Mouse (Mus musculus) bone marrow macrophage, adult 2 months (primary cell): ENCODE measurements at regions not wholly inside any gene's neighbourhood (a gene's known extent, or its start where the extent isn't known, plus 50 kb on each side); places are given as distances from the start of the nearest gene placed in this dataset.

Source experiments
- CTCF ChIP-seq: IDR thresholded peaks from 2 replicates; pipeline ENCODE4 v1.5.1; 2012; ENCODE audit warnings: low read depth, mild to moderate bottlenecking, low read length, moderate library complexity
- POLR2A ChIP-seq: IDR thresholded peaks from 2 replicates; pipeline ENCODE4 v1.6.1; 2012; ENCODE audit warnings: mild to moderate bottlenecking, low read depth, low read length, borderline replicate concordance

DNA sequence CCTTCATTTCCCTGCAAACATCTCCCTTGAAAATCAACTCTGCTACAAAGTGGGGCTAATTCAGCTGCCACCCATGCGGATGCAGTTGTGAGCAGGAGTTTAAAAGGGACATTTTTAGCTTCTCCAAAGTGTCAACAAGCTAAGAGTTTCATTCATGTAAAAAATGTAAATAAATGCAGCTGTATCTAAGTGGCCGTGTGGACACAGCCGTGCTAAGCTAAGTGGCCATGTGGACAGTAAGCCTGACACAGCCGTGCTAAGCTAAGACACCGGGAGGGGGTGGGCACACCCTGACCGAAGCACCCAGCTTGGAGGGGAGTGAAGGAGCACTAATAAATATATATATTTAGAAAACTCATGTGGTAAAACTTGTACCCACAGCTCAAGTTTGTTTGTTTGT, 52.6 kb upstream of the Cnih3 start:
- TF ChIP-seq POLR2A (no peak), CTCF (no peak)
